Mouse (Mus musculus) midbrain, embryonic 10.5 days (tissue): ENCODE results near the gene Baiap2. TPM values are rescaled to one million over a fixed set of nuclear protein-coding genes. Genes with fewer than 3 reads are reported as not detected.

ENCODE experiments used
- DNase-seq: peaks from one replicate; pipeline ENCODE4 v3.0.0-alpha.2; 2017; ENCODE audit warnings: low spot score
- H3K27ac ChIP-seq: fragments of 300-500 bp; sonication (generic); replicated peaks from 2 replicates; pipeline ENCODE4 v1.5.1; 2016; ENCODE audit warnings: mild to moderate bottlenecking
- H3K27me3 ChIP-seq: fragments of 300-500 bp; sonication (generic); 2 replicates; pipeline ENCODE4 v1.6.1; 2016; ENCODE audit warnings: low read depth, mild to moderate bottlenecking; ENCODE audit not compliant: poor library complexity, severe bottlenecking
- H3K36me3 ChIP-seq: fragments of 300-500 bp; sonication (generic); 2 replicates; pipeline ENCODE4 v1.6.1; 2016; ENCODE audit warnings: mild to moderate bottlenecking, moderate library complexity
- H3K4me1 ChIP-seq: fragments of 300-500 bp; sonication (generic); 2 replicates; pipeline ENCODE4 v1.6.1; 2016
- H3K4me3 ChIP-seq: fragments of 300-500 bp; sonication (generic); 2 replicates; pipeline ENCODE4 v1.5.1; 2016; ENCODE audit warnings: mild to moderate bottlenecking, moderate library complexity
- H3K9me3 ChIP-seq: fragments of 300-500 bp; sonication (generic); replicated peaks from 2 replicates; pipeline ENCODE4 v1.6.1; 2016; ENCODE audit warnings: mild to moderate bottlenecking
- WGBS: fragments of 180-500 bp; shearing (Covaris S2); methylation state at CpG from one replicate; pipeline ENCODE4 v1.1.7; 2016; 5-methylcytosine and 5-hydroxymethylcytosine counted together
- polyA plus RNA-seq: library from polyadenylated mRNA; unstranded; fragments of >200 nt; fragmentation: Nextera tagmentation; extraction: Ambion mirVana; gene quantifications from 2 replicates; pipeline ENCODE4 v1.2.1, GENCODE M21; 2016

Baiap2 gene
- polyA plus RNA-seq, 1 experiment from 2014 or later, result 11.3 TPM

DNA sequence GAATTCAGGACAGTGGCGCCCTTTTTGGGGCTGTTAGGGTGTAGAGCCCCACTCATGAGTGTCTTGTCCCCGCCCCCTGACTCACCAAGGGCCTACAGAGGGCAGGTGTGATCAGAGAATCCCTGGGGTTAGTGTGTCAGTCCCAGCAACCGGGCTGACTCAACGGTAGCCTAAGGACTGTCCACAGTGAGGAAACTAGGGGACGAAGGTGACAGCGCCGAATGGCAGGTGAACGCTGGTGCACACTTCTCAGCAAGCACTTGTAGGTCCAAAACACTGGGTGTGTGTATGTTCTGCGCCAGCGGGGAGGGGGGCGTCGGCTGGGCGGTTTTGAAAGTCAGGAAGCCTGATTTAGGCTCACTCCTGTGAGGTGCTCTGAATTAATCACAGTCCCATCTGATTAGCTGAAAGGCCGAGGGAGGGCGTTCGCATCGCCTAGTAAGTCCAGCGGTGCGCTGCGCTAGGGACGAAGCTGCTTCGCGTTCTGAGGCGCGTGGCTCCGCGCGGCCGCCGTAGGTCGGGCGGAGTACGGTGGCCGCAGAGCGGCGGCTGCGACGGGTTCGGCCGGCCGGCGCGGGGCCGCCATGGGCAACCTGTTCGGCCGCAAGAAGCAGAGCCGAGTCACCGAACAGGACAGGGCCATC lies 29.1 kb upstream of the Baiap2 start, which contains the start of gene Chmp6:
TSS of gene Chmp6 (plus strand) at position 151 of the 644 bp plus-strand sequence.
- Histone ChIP-seq H3K27ac (peak within 1 kb of the TSS; percentile 96), H3K36me3 (peaks cover 32% of the 10 kb centered on the region), H3K4me3 (peak within 1 kb of the TSS; percentile 97), H3K4me1 (peaks cover 48% of the 10 kb centered on the region), H3K9me3 (no peaks in the 10 kb centered on the region), H3K27me3 (no peaks in the 10 kb centered on the region)
- DNase-seq, result peak; percentile 88
- under 1% methylated on average over 48 of the region's 48 CpGs for WGBS

- Histone ChIP-seq H3K4me1 (peaks cover 46% of the 10 kb centered on the region), H3K27ac (peak overlapping the region; percentile 96), H3K36me3 (peaks cover 37% of the 10 kb centered on the region), H3K9me3 (no peaks in the 10 kb centered on the region), H3K27me3 (no peaks in the 10 kb centered on the region), H3K4me3 (peak overlapping the region; percentile 97)
- WGBS, result 0% methylated on average over 26 of the region's 26 CpGs
- no peak for DNase-seq
These were observed 28.6 kb upstream of the Baiap2 start for GRCm38 (mm10) chr11:119913935-119914314.

DNA sequence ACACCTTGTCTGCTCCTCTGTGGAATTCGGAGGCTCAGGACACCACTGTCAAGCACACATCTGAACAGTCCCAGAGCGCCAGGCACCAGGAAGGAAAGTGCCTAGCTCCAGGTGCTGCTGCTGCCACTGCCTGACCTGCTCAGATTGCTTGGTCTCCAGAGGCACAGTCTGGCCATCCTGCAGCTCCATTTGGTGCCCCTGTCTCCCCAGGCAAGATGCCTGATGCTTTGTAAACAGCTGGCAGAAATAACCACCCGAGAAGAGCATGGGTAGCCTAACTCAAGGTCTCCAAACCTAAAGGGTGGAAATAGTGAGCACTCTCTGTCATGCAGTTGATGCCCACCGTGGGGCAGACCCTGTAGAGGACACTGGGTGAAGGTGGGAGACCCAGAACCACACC lies 28.2 kb upstream of the Baiap2 start:
- Histone ChIP-seq H3K36me3 (peaks cover 42% of the 10 kb centered on the region), H3K4me1 (peaks cover 41% of the 10 kb centered on the region), H3K9me3 (no peaks in the 10 kb centered on the region), H3K4me3 (peak overlapping the region; percentile 97), H3K27me3 (no peaks in the 10 kb centered on the region), H3K27ac (peak overlapping the region; percentile 96)
- WGBS, result 20% methylated on average over 4 of the region's 4 CpGs
- no peak for DNase-seq

GRCm38 (mm10) chr11:119915666-119916065 lies 26.9 kb upstream of the Baiap2 start:
- Histone ChIP-seq H3K4me3 (peak overlapping the region; percentile 97; the same call in 1 of the 2 replicates), H3K9me3 (no peaks in the 10 kb centered on the region), H3K27me3 (no peaks in the 10 kb centered on the region), H3K36me3 (peaks cover 55% of the 10 kb centered on the region), H3K4me1 (peaks cover 38% of the 10 kb centered on the region), H3K27ac (peak overlapping the region; percentile 46; the same call in 1 of the 2 replicates)
- WGBS, result 91% methylated on average over 9 of the region's 9 CpGs
- DNase-seq, result no peak

DNA sequence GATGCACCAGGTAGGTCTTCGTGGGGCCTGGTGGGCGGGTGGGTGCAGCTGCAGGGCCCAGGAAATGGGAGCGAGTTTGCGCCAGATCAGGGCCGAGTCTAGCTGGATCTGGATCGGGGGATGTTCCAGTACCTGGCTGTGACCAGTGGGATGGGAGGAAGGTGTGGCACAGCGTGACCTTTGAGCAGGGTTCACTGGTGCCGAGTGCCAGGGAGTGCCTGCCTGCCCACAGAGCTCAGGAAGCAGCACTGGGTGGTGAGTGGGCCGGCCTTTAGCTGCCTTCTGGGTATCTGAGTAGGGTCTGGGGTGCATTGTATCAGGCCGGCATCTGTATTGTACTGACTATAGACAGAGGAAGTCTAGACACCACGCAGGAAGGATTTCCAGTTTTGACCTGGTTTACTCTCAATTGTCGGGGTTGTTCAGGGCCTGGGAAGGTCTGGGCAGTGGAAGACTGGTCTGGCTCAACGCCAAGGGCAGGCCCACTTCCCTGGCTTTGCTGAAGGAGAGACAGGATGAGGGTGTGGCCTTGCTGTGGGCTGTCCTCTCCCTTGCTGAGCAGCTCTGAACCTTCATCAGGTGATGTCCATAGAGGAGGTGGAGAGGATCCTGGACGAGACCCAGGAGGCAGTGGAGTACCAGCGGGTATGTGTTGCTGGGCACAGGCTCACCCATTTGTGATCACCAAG lies 26.3 kb upstream of the Baiap2 start:
- Histone ChIP-seq H3K4me3 (0 out of 2 replicates have a peak overlapping the region, but pooled peaks have one; percentile 97), H3K9me3 (no peaks in the 10 kb centered on the region), H3K27me3 (no peaks in the 10 kb centered on the region), H3K27ac (no peak overlapping the region; the same call in 1 of the 2 replicates), H3K4me1 (peaks cover 38% of the 10 kb centered on the region), H3K36me3 (peaks cover 55% of the 10 kb centered on the region)
- no peak for DNase-seq
- WGBS, result 92% methylated on average over 15 of the region's 15 CpGs

DNA sequence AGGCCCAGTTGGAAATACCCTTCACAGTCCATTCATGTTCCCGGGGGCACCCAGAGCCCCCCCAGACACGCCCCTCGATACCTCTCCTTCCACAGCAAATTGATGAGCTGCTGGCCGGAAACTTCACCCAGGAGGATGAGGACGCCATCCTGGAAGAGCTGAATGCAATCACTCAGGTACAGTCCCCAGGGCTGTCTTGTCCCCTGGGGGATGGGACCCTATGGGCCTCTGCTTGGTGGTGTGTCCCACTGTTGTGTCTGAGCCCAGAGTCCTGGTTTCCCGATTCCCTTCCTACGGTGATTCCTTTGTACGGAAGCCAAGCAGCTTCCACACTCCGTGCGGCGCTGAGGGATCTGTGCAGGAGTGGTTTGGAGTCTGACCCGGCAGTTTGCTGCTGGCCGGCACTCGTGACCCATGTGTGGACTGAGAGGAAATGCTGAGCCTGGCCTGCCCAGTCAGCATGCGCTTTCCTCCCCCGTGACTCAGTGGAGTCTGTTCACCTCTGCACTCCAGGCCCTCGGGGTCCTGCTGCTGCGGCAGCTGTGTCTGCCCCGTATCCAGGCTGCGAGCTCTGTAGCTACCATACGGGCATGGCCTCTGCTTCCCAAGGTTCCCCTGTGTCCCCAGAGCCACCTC lies 25.6 kb upstream of the Baiap2 start:
- H3K36me3 ChIP-seq, result peaks cover 55% of the 10 kb centered on the region
- DNase-seq, result no peak
- no peaks in the 10 kb centered on the region for H3K27me3 ChIP-seq
- no peak overlapping the region for H3K27ac ChIP-seq
- 94% methylated on average over 21 of the region's 21 CpGs for WGBS
- no peak overlapping the region for H3K4me3 ChIP-seq
- no peaks in the 10 kb centered on the region for H3K9me3 ChIP-seq
- peaks cover 38% of the 10 kb centered on the region for H3K4me1 ChIP-seq

DNA sequence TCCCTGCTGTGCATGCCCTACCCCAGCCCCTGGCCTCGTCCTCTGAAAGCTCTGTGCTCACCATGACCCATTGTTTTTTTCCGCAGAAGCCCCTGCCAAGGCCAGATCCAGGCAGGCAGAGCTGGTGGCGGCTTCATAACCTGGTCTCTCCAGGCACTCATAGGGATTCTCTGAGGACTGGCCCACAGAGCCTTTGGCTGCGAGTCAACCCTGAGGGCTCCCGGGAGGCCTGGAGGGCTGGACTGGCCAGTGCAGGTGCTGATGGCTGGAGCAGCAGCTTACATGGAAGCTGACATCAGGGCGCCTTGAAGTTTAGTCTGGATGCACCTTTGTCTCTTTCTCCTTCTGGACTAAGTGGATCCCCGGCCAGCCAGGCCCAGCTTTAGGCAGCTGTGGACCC lies 24.0 kb upstream of the Baiap2 start:
- H3K9me3 ChIP-seq, result no peaks in the 10 kb centered on the region
- H3K4me1 ChIP-seq, result peaks cover 26% of the 10 kb centered on the region
- no peak for DNase-seq
- WGBS, result 89% methylated on average over 7 of the region's 7 CpGs
- no peaks in the 10 kb centered on the region for H3K27me3 ChIP-seq
- H3K4me3 ChIP-seq, result no peak overlapping the region
- peaks cover 55% of the 10 kb centered on the region for H3K36me3 ChIP-seq
- no peak overlapping the region for H3K27ac ChIP-seq

- Histone ChIP-seq H3K4me3 (no peak overlapping the region), H3K9me3 (no peaks in the 10 kb centered on the region), H3K4me1 (peaks cover 21% of the 10 kb centered on the region), H3K27ac (no peak overlapping the region), H3K27me3 (no peaks in the 10 kb centered on the region), H3K36me3 (peaks cover 55% of the 10 kb centered on the region)
- DNase-seq, result no peak
- 89% methylated on average over 4 of the region's 4 CpGs for WGBS
These were observed 23.1 kb upstream of the Baiap2 start for GRCm38 (mm10) chr11:119919432-119919831.

DNA sequence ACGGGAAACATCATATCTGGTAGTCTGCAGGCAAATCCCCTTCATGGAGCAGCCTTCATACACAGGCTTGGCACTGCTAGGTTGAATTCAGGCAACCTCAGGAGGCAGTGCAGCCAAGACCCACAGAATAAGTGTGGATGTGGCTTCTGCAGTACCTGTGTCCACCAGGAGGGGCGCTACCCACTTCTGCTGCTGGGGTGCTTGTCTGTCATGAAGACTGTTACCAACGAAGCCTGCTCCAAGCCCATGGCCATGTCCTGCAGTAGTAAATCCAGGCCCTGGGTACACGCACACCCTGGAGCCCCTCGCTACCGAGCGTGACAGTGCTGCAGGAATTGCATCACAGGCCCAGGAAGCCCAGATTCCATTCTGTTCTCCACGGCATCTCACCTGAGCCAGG lies 22.7 kb upstream of the Baiap2 start:
- WGBS, result 66% methylated on average over 8 of the region's 8 CpGs
- no peaks in the 10 kb centered on the region for H3K9me3 ChIP-seq
- DNase-seq, result peak; percentile 75
- H3K4me1 ChIP-seq, result peaks cover 16% of the 10 kb centered on the region
- no peaks in the 10 kb centered on the region for H3K27me3 ChIP-seq
- H3K27ac ChIP-seq, result no peak overlapping the region
- peaks cover 55% of the 10 kb centered on the region for H3K36me3 ChIP-seq
- no peak overlapping the region for H3K4me3 ChIP-seq

- Histone ChIP-seq H3K4me3 (no peak overlapping the region), H3K36me3 (peaks cover 50% of the 10 kb centered on the region), H3K27me3 (no peaks in the 10 kb centered on the region), H3K27ac (no peak overlapping the region), H3K4me1 (peaks cover 8% of the 10 kb centered on the region), H3K9me3 (no peaks in the 10 kb centered on the region)
- no peak for DNase-seq
- WGBS, result 87% methylated on average over 5 of the region's 5 CpGs
These were observed 21.9 kb upstream of the Baiap2 start for GRCm38 (mm10) chr11:119920668-119921067.

- WGBS, result 75% methylated on average over 5 of the region's 5 CpGs
- Histone ChIP-seq H3K4me3 (no peak overlapping the region), H3K4me1 (peaks cover 2% of the 10 kb centered on the region; the same call in 1 of the 2 replicates), H3K36me3 (peaks cover 5% of the 10 kb centered on the region), H3K27ac (no peak overlapping the region), H3K9me3 (no peaks in the 10 kb centered on the region), H3K27me3 (no peaks in the 10 kb centered on the region)
- no peak for DNase-seq
These were observed 17.4 kb upstream of the Baiap2 start for GRCm38 (mm10) chr11:119925176-119925575.

GRCm38 (mm10) chr11:119926762-119927161 lies 15.8 kb upstream of the Baiap2 start:
- no peaks in the 10 kb centered on the region for H3K36me3 ChIP-seq
- H3K27ac ChIP-seq, result no peak overlapping the region
- H3K4me1 ChIP-seq, result peaks cover 2% of the 10 kb centered on the region; the same call in 1 of the 2 replicates
- H3K27me3 ChIP-seq, result no peaks in the 10 kb centered on the region
- H3K4me3 ChIP-seq, result no peak overlapping the region
- no peak for DNase-seq
- WGBS, result 85% methylated on average over 5 of the region's 5 CpGs
- peaks cover 4% of the 10 kb centered on the region; the same call in 1 of the 2 replicates for H3K9me3 ChIP-seq
